ENCODE assay signal across 1 mouse cellular context in the genomic region with DNA sequence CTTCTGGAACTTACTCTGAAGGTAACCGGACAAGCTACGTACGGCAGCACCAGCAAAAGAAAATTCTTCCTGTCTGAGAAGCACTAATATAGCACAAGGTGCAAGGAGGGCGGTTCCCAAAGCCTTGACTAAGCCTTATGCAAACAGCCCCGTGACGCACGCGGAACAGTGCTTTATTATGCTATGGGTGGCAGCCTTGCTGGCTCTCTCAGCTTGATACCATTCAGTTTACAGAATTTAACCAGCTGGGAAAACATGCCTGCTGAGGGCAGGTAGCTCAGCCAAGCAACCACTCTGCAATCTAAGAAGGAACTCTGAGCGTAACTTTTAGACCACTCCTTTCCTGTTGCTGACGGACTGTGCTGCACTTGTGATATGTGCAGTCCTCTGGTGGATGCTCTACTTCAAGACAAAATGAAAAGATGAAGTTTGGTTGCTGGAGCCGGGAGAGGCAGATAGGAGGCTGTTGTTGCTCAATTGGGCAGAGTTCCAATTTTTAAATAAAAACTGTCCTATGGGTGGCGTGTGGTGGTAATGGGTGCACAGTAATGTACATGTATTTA.
TF ChIP-seq lines count a peak whose summit lies in the region.

No protein-coding gene starts in this region.

TF ChIP-seq in CH12.LX, 34 proteins besides CTCF, POLR2A, EP300 and RAD21 (continued from another document):
- no peak for TF ChIP-seq KAT2A (IDR thresholded peaks at IDR 0.05; ENCODE audit: insufficient replicate concordance, low read length)
- TF ChIP-seq UBTF (IDR thresholded peaks at IDR 0.05; ENCODE audit: low read depth, low read length), result no peak
- peak; percentile 22; the same call in 1 of the 2 replicates for TF ChIP-seq IRF4 (IDR thresholded peaks at IDR 0.05; ENCODE audit: low read depth, low read length)
- no peak for TF ChIP-seq RCOR1 (conservative IDR thresholded peaks at IDR 0.05; ENCODE audit: low read depth, low read length)
- peak; percentile 59; the same call in 1 of the 2 replicates for TF ChIP-seq SIN3A (IDR thresholded peaks at IDR 0.05; ENCODE audit: low read length)
